Mouse (Mus musculus) forebrain, embryonic 14.5 days (tissue): ENCODE results near the gene Olfr944. TPM values are rescaled to one million over a fixed set of nuclear protein-coding genes. Genes with fewer than 3 reads are reported as not detected.

Source experiments
- ATAC-seq: fragments of 200-750 bp; cut with Nextera tagmentation; 2 replicates; pipeline ENCODE4 v1.8.0; 2017; ENCODE audit warnings: mild to moderate bottlenecking, moderate library complexity
- DNase-seq: peaks from one replicate; pipeline ENCODE4 v3.0.0-alpha.2; 2015; ENCODE audit warnings: low spot score
- H3K27ac ChIP-seq: fragments of 300-500 bp; sonication (generic); 2 replicates; pipeline ENCODE4 v1.5.1; 2014; ENCODE audit warnings: low read depth, mild to moderate bottlenecking, control low read depth, low read length, moderate library complexity
- H3K27me3 ChIP-seq: fragments of 300-500 bp; sonication (generic); replicated peaks from 2 replicates; pipeline ENCODE4 v1.6.1; 2014; ENCODE audit warnings: low read length, control low read depth, mixed read lengths; ENCODE audit not compliant: control insufficient read depth, insufficient read depth
- H3K36me3 ChIP-seq: fragments of 300-500 bp; sonication (generic); 2 replicates; pipeline ENCODE4 v1.6.1; 2014; ENCODE audit warnings: low read length, control low read depth; ENCODE audit not compliant: control insufficient read depth, insufficient read depth
- H3K4me1 ChIP-seq: fragments of 300-500 bp; sonication (generic); 2 replicates; pipeline ENCODE4 v1.6.1; 2014; ENCODE audit warnings: antibody characterized with exemption, low read length, control low read depth; ENCODE audit not compliant: control insufficient read depth, insufficient read depth
- H3K4me2 ChIP-seq: fragments of 300-500 bp; sonication (generic); 2 replicates; pipeline ENCODE4 v1.6.1; 2014; ENCODE audit warnings: mild to moderate bottlenecking, control low read depth, low read length
- H3K4me3 ChIP-seq: fragments of 300-500 bp; sonication (generic); 2 replicates; pipeline ENCODE4 v1.5.1; 2014; ENCODE audit warnings: low read depth, low read length, control low read depth
- H3K9ac ChIP-seq: fragments of 300-500 bp; sonication (generic); 2 replicates; pipeline ENCODE4 v1.6.1; 2014; ENCODE audit warnings: mild to moderate bottlenecking, low read length, control low read depth, moderate library complexity
- H3K9me3 ChIP-seq: fragments of 300-500 bp; sonication (generic); replicated peaks from 2 replicates; pipeline ENCODE4 v1.6.1; 2016; ENCODE audit warnings: low read length, control low read depth, mixed read lengths; ENCODE audit not compliant: control insufficient read depth
- WGBS: fragments of 180-500 bp; shearing (Covaris S2); extraction: QIAGEN DNeasy Blood & Tissue Kit; methylation state at CpG from one replicate; pipeline ENCODE4 v1.1.7; 2014; 5-methylcytosine and 5-hydroxymethylcytosine counted together
- polyA plus RNA-seq: library from polyadenylated mRNA; unstranded; fragments of >200 nt; fragmentation: Nextera tagmentation; extraction: Ambion mirVana; gene quantifications from 2 replicates; pipeline ENCODE4 v1.2.1, GENCODE M21; 2014

Gene Olfr944
- not detected in 2 replicates for polyA plus RNA-seq

- ATAC-seq (no peak), DNase-seq (no peak)
- no peak within 1 kb of the TSS for H3K4me2 ChIP-seq
- H3K27me3 ChIP-seq: no peaks in the 10 kb centered on the region
- no peaks in the 10 kb centered on the region for H3K36me3 ChIP-seq
- no peak within 1 kb of the TSS for H3K27ac ChIP-seq
- H3K4me3 ChIP-seq: no peak within 1 kb of the TSS
- H3K9me3 ChIP-seq: no peaks in the 10 kb centered on the region
- H3K4me1 ChIP-seq: no peaks in the 10 kb centered on the region
- H3K9ac ChIP-seq: no peak within 1 kb of the TSS
Observed at GRCm38 (mm10) chr9:39201620-39202019, at the start of gene Olfr944. Gene Olfr944 (plus strand): TSS chr9:39201920.

GRCm38 (mm10) chr9:39152401-39152800 is 49.3 kb upstream of the Olfr944 start:
- H3K9me3 ChIP-seq: no peaks in the 10 kb centered on the region
- H3K4me3 ChIP-seq: no peak overlapping the region
- 65% methylated on average over 1 of the region's 1 CpGs for WGBS
- H3K9ac ChIP-seq: no peak overlapping the region
- no peaks in the 10 kb centered on the region for H3K27me3 ChIP-seq
- H3K4me1 ChIP-seq: no peaks in the 10 kb centered on the region
- H3K27ac ChIP-seq: no peak overlapping the region
- peak; percentile 1 for DNase-seq
- H3K4me2 ChIP-seq: no peak overlapping the region
- H3K36me3 ChIP-seq: no peaks in the 10 kb centered on the region
- no peak for ATAC-seq

- Histone ChIP-seq H3K27ac (no peak within 1 kb of the TSS), H3K4me1 (no peaks in the 10 kb centered on the region), H3K4me3 (no peak within 1 kb of the TSS), H3K9me3 (no peaks in the 10 kb centered on the region), H3K4me2 (no peak within 1 kb of the TSS), H3K9ac (no peak within 1 kb of the TSS), H3K27me3 (no peaks in the 10 kb centered on the region), H3K36me3 (no peaks in the 10 kb centered on the region)
- ATAC-seq: no peak
- WGBS: 94% methylated on average over 5 of the region's 5 CpGs
- no peak for DNase-seq
Observed at GRCm38 (mm10) chr9:39166004-39166403, 35.7 kb upstream of the Olfr944 start, which contains the start of gene Olfr943. Gene Olfr943 (plus strand): TSS chr9:39166304.

- H3K27me3 ChIP-seq: no peaks in the 10 kb centered on the region
- H3K27ac ChIP-seq: no peak within 1 kb of the TSS
- no peaks in the 10 kb centered on the region for H3K9me3 ChIP-seq
- no peak within 1 kb of the TSS for H3K9ac ChIP-seq
- ATAC-seq: no peak
- no peak within 1 kb of the TSS for H3K4me2 ChIP-seq
- no peaks in the 10 kb centered on the region for H3K4me1 ChIP-seq
- WGBS: 79% methylated on average over 1 of the region's 1 CpGs
- DNase-seq: no peak
- no peaks in the 10 kb centered on the region for H3K36me3 ChIP-seq
- H3K4me3 ChIP-seq: no peak within 1 kb of the TSS
Observed at GRCm38 (mm10) chr9:39249894-39250293, 48.2 kb downstream of the Olfr944 start, which contains the start of gene Olfr1537. Gene Olfr1537 (minus strand): TSS chr9:39249994.

Other genes starting within 250 kb of the Olfr944 start
- gene Olfr933, start 229.6 kb upstream of the Olfr944 start, polyA plus RNA-seq: not detected in 2 replicates
- gene Olfr934, start 213.6 kb upstream of the Olfr944 start, polyA plus RNA-seq: not detected in 2 replicates
- not detected in 2 replicates for gene Olfr935, start 202.2 kb upstream of the Olfr944 start, polyA plus RNA-seq
- gene Olfr146, start 178.5 kb upstream of the Olfr944 start, polyA plus RNA-seq: not detected in 2 replicates
- not detected in 2 replicates for gene Olfr937, start 137.0 kb upstream of the Olfr944 start, polyA plus RNA-seq
- gene Olfr938, start 123.0 kb upstream of the Olfr944 start, polyA plus RNA-seq: not detected in 2 replicates
- gene Olfr27, start 73.8 kb upstream of the Olfr944 start, polyA plus RNA-seq: not detected in 2 replicates
- not detected in 2 replicates for gene Olfr943, start 35.6 kb upstream of the Olfr944 start, polyA plus RNA-seq
- not detected in 2 replicates for gene Olfr1537, start 48.1 kb downstream of the Olfr944 start, polyA plus RNA-seq
- not detected in 2 replicates for gene Olfr945, start 74.9 kb downstream of the Olfr944 start, polyA plus RNA-seq
- not detected in 2 replicates for gene Olfr948, start 124.1 kb downstream of the Olfr944 start, polyA plus RNA-seq
- not detected in 2 replicates for gene Olfr951, start 185.5 kb downstream of the Olfr944 start, polyA plus RNA-seq
- not detected in 2 replicates for gene Olfr952, start 225.2 kb downstream of the Olfr944 start, polyA plus RNA-seq